Mouse (Mus musculus) ES-Bruce4 (cell line): ENCODE data around the gene Tmem53. TPM values are rescaled to one million over a fixed set of nuclear protein-coding genes. Genes with fewer than 3 reads are reported as not detected.

Experiments used
- H3K27ac ChIP-seq: 2 replicates; pipeline ENCODE4 v1.5.1; 2012; ENCODE audit warnings: low read length, inconsistent platforms; ENCODE audit not compliant: insufficient read depth
- H3K27me3 ChIP-seq: 2 replicates; pipeline ENCODE4 v1.6.1; 2012; ENCODE audit warnings: mild to moderate bottlenecking, low read length, inconsistent platforms; ENCODE audit not compliant: control insufficient read depth, poor library complexity, insufficient read depth, severe bottlenecking
- H3K36me3 ChIP-seq: 2 replicates; pipeline ENCODE4 v1.6.1; 2012; ENCODE audit warnings: inconsistent platforms, mild to moderate bottlenecking, low read length, moderate library complexity; ENCODE audit not compliant: control insufficient read depth, poor library complexity, insufficient read depth, severe bottlenecking
- H3K4me1 ChIP-seq: one replicate; pipeline ENCODE4 v1.8.1; 2011; ENCODE audit warnings: low read length; ENCODE audit not compliant: control insufficient read depth, insufficient read depth
- H3K4me3 ChIP-seq: 2 replicates; pipeline ENCODE4 v1.5.1; 2011; ENCODE audit warnings: low read depth, mild to moderate bottlenecking, low read length
- H3K9ac ChIP-seq: 2 replicates; pipeline ENCODE4 v1.6.1; 2012; ENCODE audit warnings: low read depth, mild to moderate bottlenecking, inconsistent platforms; ENCODE audit not compliant: poor library complexity, severe bottlenecking
- H3K9me3 ChIP-seq: replicated peaks from 2 replicates; pipeline ENCODE4 v1.6.1; 2012; ENCODE audit warnings: mild to moderate bottlenecking, low read length, inconsistent platforms; ENCODE audit not compliant: control insufficient read depth, poor library complexity, insufficient read depth, severe bottlenecking
- CTCF ChIP-seq: IDR thresholded peaks from one replicate; pipeline ENCODE4 v1.8.1; 2011; ENCODE audit warnings: low read depth, low read length
- EP300 ChIP-seq: IDR thresholded peaks from 2 replicates; pipeline ENCODE4 v1.6.1; 2011; ENCODE audit warnings: low read depth, low read length; ENCODE audit not compliant: insufficient read depth
- POLR2A ChIP-seq: IDR thresholded peaks from one replicate; pipeline ENCODE4 v1.8.1; 2011; ENCODE audit warnings: low read length; ENCODE audit not compliant: insufficient read depth
- polyA plus RNA-seq: library from polyadenylated mRNA; stranded (reverse); fragments of >200 nt; gene quantifications from 2 replicates; pipeline ENCODE4 v1.2.4, GENCODE M21; 2011; ENCODE audit warnings: low read depth; ENCODE audit not compliant: missing spikeins, insufficient read depth, insufficient read length

Tmem53 gene
- polyA plus RNA-seq, 1 experiment, result 1.8 TPM

GRCm38 (mm10) chr4:117224122-117224521, 27.6 kb upstream of the Tmem53 start:
- no peak overlapping the region for H3K27ac ChIP-seq
- no peak overlapping the region for H3K9ac ChIP-seq
- no peaks in the 10 kb centered on the region for H3K9me3 ChIP-seq
- H3K4me1 ChIP-seq, result no peaks in the 10 kb centered on the region
- TF ChIP-seq EP300 (no peak), CTCF (no peak), POLR2A (no peak)
- H3K27me3 ChIP-seq, result no peaks in the 10 kb centered on the region
- no peaks in the 10 kb centered on the region for H3K36me3 ChIP-seq
- no peak overlapping the region for H3K4me3 ChIP-seq

- Histone ChIP-seq H3K9ac (no peak overlapping the region), H3K27ac (no peak overlapping the region), H3K27me3 (no peaks in the 10 kb centered on the region), H3K4me3 (no peak overlapping the region), H3K9me3 (no peaks in the 10 kb centered on the region), H3K4me1 (no peaks in the 10 kb centered on the region), H3K36me3 (no peaks in the 10 kb centered on the region)
- no peak for TF ChIP-seq CTCF
These were observed 26.5 kb upstream of the Tmem53 start for GRCm38 (mm10) chr4:117225250-117225649.

- TF ChIP-seq EP300, result no peak
- no peak for TF ChIP-seq POLR2A
- no peak for TF ChIP-seq CTCF
- no peaks in the 10 kb centered on the region for H3K36me3 ChIP-seq
- no peak overlapping the region for H3K4me3 ChIP-seq
- H3K9ac ChIP-seq, result no peak overlapping the region
- H3K9me3 ChIP-seq, result no peaks in the 10 kb centered on the region
- no peak overlapping the region for H3K27ac ChIP-seq
- H3K4me1 ChIP-seq, result no peaks in the 10 kb centered on the region
- no peaks in the 10 kb centered on the region for H3K27me3 ChIP-seq
These were observed 22.2 kb upstream of the Tmem53 start for GRCm38 (mm10) chr4:117229590-117229989.

GRCm38 (mm10) chr4:117230331-117230730, 21.4 kb upstream of the Tmem53 start:
- no peaks in the 10 kb centered on the region for H3K36me3 ChIP-seq
- no peak overlapping the region for H3K27ac ChIP-seq
- H3K27me3 ChIP-seq, result no peaks in the 10 kb centered on the region
- H3K4me3 ChIP-seq, result no peak overlapping the region
- no peak overlapping the region for H3K9ac ChIP-seq
- peak; percentile 81 for TF ChIP-seq CTCF
- TF ChIP-seq POLR2A, result no peak
- H3K4me1 ChIP-seq, result no peaks in the 10 kb centered on the region
- H3K9me3 ChIP-seq, result no peaks in the 10 kb centered on the region

GRCm38 (mm10) chr4:117231208-117231607, 20.5 kb upstream of the Tmem53 start:
- Histone ChIP-seq H3K9me3 (no peaks in the 10 kb centered on the region), H3K9ac (no peak overlapping the region), H3K27ac (no peak overlapping the region), H3K4me1 (no peaks in the 10 kb centered on the region), H3K4me3 (no peak overlapping the region), H3K27me3 (no peaks in the 10 kb centered on the region), H3K36me3 (no peaks in the 10 kb centered on the region)
- TF ChIP-seq POLR2A (no peak), CTCF (no peak), EP300 (no peak)

GRCm38 (mm10) chr4:117234166-117234741, 17.5 kb upstream of the Tmem53 start:
- H3K27me3 ChIP-seq, result no peaks in the 10 kb centered on the region
- TF ChIP-seq EP300, result no peak
- no peaks in the 10 kb centered on the region for H3K9me3 ChIP-seq
- no peak overlapping the region for H3K9ac ChIP-seq
- no peak overlapping the region for H3K27ac ChIP-seq
- no peak overlapping the region for H3K4me3 ChIP-seq
- no peaks in the 10 kb centered on the region for H3K4me1 ChIP-seq
- no peaks in the 10 kb centered on the region for H3K36me3 ChIP-seq
